Mouse (Mus musculus) erythroblast, embryonic 14.5 days (primary cell): ENCODE data around the gene Lrrtm4.

Source experiments
- GATA1 ChIP-seq: IDR thresholded peaks from 2 replicates; pipeline ENCODE4 v1.6.1; 2012; ENCODE audit warnings: low read length, inconsistent platforms, mixed read lengths
- TAL1 ChIP-seq: IDR thresholded peaks from 3 replicates; pipeline ENCODE4 v1.6.1; 2012; ENCODE audit warnings: low read length, inconsistent platforms, mixed read lengths

DNA sequence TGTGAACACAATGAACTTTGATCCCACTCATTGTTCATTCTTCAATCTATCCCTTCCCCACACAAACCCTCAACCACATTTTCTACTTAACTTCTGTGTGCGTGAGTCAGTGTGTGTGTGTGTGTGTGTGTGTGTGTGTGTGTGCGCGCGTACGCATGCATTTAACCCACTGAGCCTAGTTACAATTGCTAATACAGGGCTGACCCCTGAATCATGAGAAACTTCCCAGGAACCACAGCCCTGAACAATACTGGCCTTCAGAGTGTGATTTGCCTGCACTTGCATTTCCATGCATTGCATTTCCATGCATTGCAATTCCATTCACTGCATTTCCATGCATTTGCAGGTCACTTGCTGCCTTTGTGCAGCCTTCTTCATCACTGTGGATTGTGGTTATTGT, 701.8 kb downstream of the Lrrtm4 start:
- TF ChIP-seq GATA1 (no peak), TAL1 (no peak)
